Mouse (Mus musculus): ENCODE data around the gene Chp2.

- no peak for TF ChIP-seq CTCF (conservative IDR thresholded peaks at IDR 0.05; ENCODE audit: insufficient read depth, insufficient read length, low read depth, low read length)
- no peak for TF ChIP-seq POLR2A (IDR thresholded peaks at IDR 0.05; ENCODE audit: low read depth, low read length)
These were observed 49.7 kb downstream of the Chp2 start for GRCm38 (mm10) chr7:122268983-122269486.
